Mouse (Mus musculus) C2C12 (cell line): ENCODE results near the gene Mrpl39.

Source experiments
- CEBPB ChIP-seq: IDR thresholded peaks from one replicate; pipeline ENCODE4 v1.6.1; 2011; ENCODE audit warnings: low read depth, mild to moderate bottlenecking, control low read depth, moderate library complexity
- CTCF ChIP-seq: IDR thresholded peaks from one replicate; pipeline ENCODE4 v1.5.1; 2011; ENCODE audit not compliant: control insufficient read depth, insufficient read depth, insufficient read length
- MAX ChIP-seq: IDR thresholded peaks from one replicate; pipeline ENCODE4 v1.6.1; 2011; ENCODE audit warnings: mild to moderate bottlenecking, control low read depth
- MYOD1 ChIP-seq: IDR thresholded peaks from one replicate; pipeline ENCODE4 v1.6.1; 2011; ENCODE audit warnings: low read depth; ENCODE audit not compliant: control insufficient read depth, insufficient read length
- MYOG ChIP-seq: IDR thresholded peaks from one replicate; pipeline ENCODE4 v1.6.1; 2011; ENCODE audit not compliant: control insufficient read depth, insufficient read length; ENCODE audit errors: extremely low read depth
- USF1 ChIP-seq: IDR thresholded peaks from one replicate; pipeline ENCODE4 v1.6.1; 2011; ENCODE audit warnings: low read depth, mild to moderate bottlenecking, control low read depth, moderate library complexity

- TF ChIP-seq CTCF (no peak), MAX (no peak), MYOD1 (no peak), USF1 (no peak), MYOG (no peak), CEBPB (no peak)
These were observed 34.5 kb downstream of the Mrpl39 start for GRCm38 (mm10) chr16:84701041-84701440.
